In the genomic region with DNA sequence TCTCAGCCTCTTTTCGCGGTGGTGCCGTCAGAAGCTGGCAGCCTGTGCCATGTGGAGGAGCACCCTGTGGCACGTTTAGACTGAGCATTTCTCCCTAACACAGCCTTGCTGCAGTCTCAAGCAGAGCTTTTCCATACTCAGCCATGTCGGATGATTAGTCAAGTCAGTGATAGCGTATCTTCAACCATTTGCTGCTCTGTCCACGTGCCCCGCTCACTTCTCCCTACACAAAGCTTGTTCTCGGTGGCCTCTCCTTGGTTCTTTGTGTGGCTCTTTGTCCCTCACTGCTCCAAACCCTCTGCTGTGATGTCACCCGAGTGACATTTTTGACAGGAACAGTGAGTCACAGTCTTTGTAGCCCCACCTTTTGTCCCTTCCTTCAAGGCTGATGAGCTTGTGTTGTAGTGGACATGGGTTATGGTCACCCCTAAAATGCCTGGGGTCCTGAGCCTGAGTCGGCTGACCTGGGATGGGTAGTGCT, we compare ENCODE assay signal across 11 mouse cellular contexts. TPM values are rescaled to one million over a fixed set of nuclear protein-coding genes. Genes with fewer than 3 reads are reported as not detected.
DNase-seq lines count a peak whose midpoint lies in the region; ATAC-seq and TF ChIP-seq lines count a peak whose summit lies in the region.
"Had no signal": no experiment of that assay in that cellular context is flagged by ENCODE, and none has a peak within 500 bp of the region (broad histone marks: within the 10 kb centered on the region; RNA-seq: fewer than 3 reads in every experiment).

No protein-coding gene starts in this region.

- no peak for TF ChIP-seq CTCF in midbrain, postnatal 0 days (IDR thresholded peaks at IDR 0.05)

- H3K36me3 ChIP-seq in midbrain, embryonic 13.5 days = no peaks in the 10 kb centered on the region
- H3K36me3 ChIP-seq in midbrain, embryonic 10.5 days = no peaks in the 10 kb centered on the region
- H3K36me3 ChIP-seq in forebrain, embryonic 16.5 days (ENCODE audit: control insufficient read depth, insufficient read depth) = no peaks in the 10 kb centered on the region
- no peaks in the 10 kb centered on the region for H3K36me3 ChIP-seq in midbrain, postnatal 0 days (ENCODE audit: insufficient read depth, low read length)
- H3K36me3 ChIP-seq: liver, embryonic 13.5 days had no signal

- no peak overlapping the region for H3K4me3 ChIP-seq in midbrain, embryonic 13.5 days (replicated peaks)
- H3K4me3 ChIP-seq in midbrain, embryonic 10.5 days = no peak overlapping the region
- H3K4me3 ChIP-seq in forebrain, embryonic 16.5 days (replicated peaks; ENCODE audit: low read length) = no peak overlapping the region
- no peak overlapping the region for H3K4me3 ChIP-seq in midbrain, postnatal 0 days (ENCODE audit: low read depth, low read length)
- H3K4me3 ChIP-seq: liver, embryonic 13.5 days had no signal

- peak; percentile 58; the same call in 1 of the 2 replicates for ATAC-seq in midbrain, embryonic 13.5 days
- ATAC-seq in forebrain, embryonic 16.5 days = peak; percentile 68
- no peak for ATAC-seq in midbrain, postnatal 0 days (ENCODE audit: low FRiP score)

- H3K9me3 ChIP-seq in midbrain, embryonic 13.5 days = no peaks in the 10 kb centered on the region
- H3K9me3 ChIP-seq in midbrain, embryonic 10.5 days (replicated peaks) = no peaks in the 10 kb centered on the region
- no peaks in the 10 kb centered on the region for H3K9me3 ChIP-seq in forebrain, embryonic 16.5 days (ENCODE audit: control insufficient read depth, low read length)
- no peaks in the 10 kb centered on the region for H3K9me3 ChIP-seq in midbrain, postnatal 0 days (ENCODE audit: low read length)
- H3K9me3 ChIP-seq: liver, embryonic 13.5 days had no signal

- peaks cover 7% of the 10 kb centered on the region; the same call in 1 of the 2 replicates for H3K4me1 ChIP-seq in midbrain, embryonic 13.5 days (replicated peaks)
- peaks cover 9% of the 10 kb centered on the region; the same call in 1 of the 2 replicates for H3K4me1 ChIP-seq in midbrain, embryonic 10.5 days
- peaks cover 8% of the 10 kb centered on the region for H3K4me1 ChIP-seq in forebrain, embryonic 16.5 days (replicated peaks; ENCODE audit: control insufficient read depth, insufficient read depth, low read length)
- H3K4me1 ChIP-seq in midbrain, postnatal 0 days (ENCODE audit: insufficient read depth, low read length) = no peaks in the 10 kb centered on the region

- peak overlapping the region; percentile 32 for H3K27ac ChIP-seq in midbrain, embryonic 13.5 days
- no peak overlapping the region for H3K27ac ChIP-seq in midbrain, embryonic 10.5 days (replicated peaks)
- peak overlapping the region; percentile 57 for H3K27ac ChIP-seq in forebrain, embryonic 16.5 days (ENCODE audit: low read length)
- H3K27ac ChIP-seq in midbrain, postnatal 0 days (ENCODE audit: low read depth, low read length) = peak overlapping the region; percentile 18; the same call in 1 of the 2 replicates
- H3K27ac ChIP-seq: liver, embryonic 13.5 days had no signal

- 68% methylated on average over 11 of the region's 11 CpGs for whole genome bisulfite sequencing in midbrain, embryonic 13.5 days
- WGBS in midbrain, embryonic 10.5 days = 78% methylated on average over 11 of the region's 11 CpGs
- WGBS in forebrain, embryonic 16.5 days = 49% methylated on average over 11 of the region's 11 CpGs
- WGBS in midbrain, postnatal 0 days = 63% methylated on average over 11 of the region's 11 CpGs

- no peak overlapping the region for H3K4me2 ChIP-seq in midbrain, embryonic 13.5 days (replicated peaks)
- H3K4me2 ChIP-seq in forebrain, embryonic 16.5 days (ENCODE audit: low read length) = peak overlapping the region; percentile 9; the same call in 1 of the 2 replicates
- H3K4me2 ChIP-seq in midbrain, postnatal 0 days (ENCODE audit: low read depth, low read length, poor library complexity, severe bottlenecking) = no peak overlapping the region
- H3K4me2 ChIP-seq: liver, embryonic 13.5 days had no signal

- H3K27me3 ChIP-seq in midbrain, embryonic 13.5 days = no peaks in the 10 kb centered on the region
- H3K27me3 ChIP-seq in midbrain, embryonic 10.5 days (ENCODE audit: low read depth, poor library complexity, severe bottlenecking) = no peaks in the 10 kb centered on the region
- H3K27me3 ChIP-seq in forebrain, embryonic 16.5 days (replicated peaks; ENCODE audit: control insufficient read depth, insufficient read depth, low read length) = no peaks in the 10 kb centered on the region
- no peaks in the 10 kb centered on the region for H3K27me3 ChIP-seq in midbrain, postnatal 0 days (ENCODE audit: insufficient read depth, low read length)
- H3K27me3 ChIP-seq: liver, embryonic 13.5 days had no signal

- peak; percentile 10 for DNase-seq in adrenal gland, adult 8-10 months
- DNase-seq in adrenal gland, postnatal 4 days (ENCODE audit: low spot score in 2 of 2) = no peak
- no peak for DNase-seq in midbrain, embryonic 10.5 days (ENCODE audit: low spot score)
- DNase-seq in midbrain, postnatal 0 days (ENCODE audit: low spot score) = peak; percentile 41
- no peak for DNase-seq in ovary, postnatal 14 days (ENCODE audit: low spot score)
- DNase-seq in layer of hippocampus, adult 9-10 months (ENCODE audit: low spot score) = no peak
- DNase-seq: liver, embryonic 13.5 days; lung, postnatal 36 days; thymus, postnatal 36 days had no signal

- no peak overlapping the region for H3K9ac ChIP-seq in midbrain, embryonic 13.5 days (replicated peaks)
- H3K9ac ChIP-seq in forebrain, embryonic 16.5 days (replicated peaks; ENCODE audit: low read depth, low read length) = no peak overlapping the region; the same call in 1 of the 2 replicates
- H3K9ac ChIP-seq in midbrain, postnatal 0 days (replicated peaks; ENCODE audit: low read length, poor library complexity, severe bottlenecking) = no peak overlapping the region
- H3K9ac ChIP-seq: liver, embryonic 13.5 days had no signal

RNA-seq across cellular contexts. Expression of gene Zdhhc14, which starts 44.8 kb away (rescaled TPM):
- 1 to 10 TPM; 3.9 to 7.1 (median 5.9) TPM for total RNA-seq in adrenal gland, adult 8-10 months (2022)
- 1 to 10 TPM; 7.6 to 8.2 TPM for total RNA-seq in adrenal gland, postnatal 4 days (2021)
- 4.4 and 5.8 TPM in 2 replicates for polyA plus RNA-seq in midbrain, embryonic 13.5 days (2015; fragmentation: Nextera tagmentation; extraction: Ambion mirVana)
- polyA plus RNA-seq in midbrain, embryonic 10.5 days (2016; fragmentation: Nextera tagmentation; extraction: Ambion mirVana) = 0.99 and 1.5 TPM in 2 replicates
- 6.6 and 8.1 TPM in 2 replicates for polyA plus RNA-seq in forebrain, embryonic 16.5 days (2015; fragmentation: Nextera tagmentation; extraction: Ambion mirVana)
- 18.3 and 19.5 TPM in 2 replicates for total RNA-seq in midbrain, postnatal 0 days (2014; rRNA removed)
- polyA plus RNA-seq in midbrain, postnatal 0 days (2015; fragmentation: Nextera tagmentation; extraction: Ambion mirVana) = 8.5 and 9.6 TPM in 2 replicates

Comparison
In these comparisons a context has a peak if more than half of its experiments do, and no peak if none do; other contexts are left out.
1. DNase-seq: peak in adrenal gland, adult 8-10 months (single experiment) and midbrain, postnatal 0 days (single experiment); none in adrenal gland, postnatal 4 days (0 of 2), midbrain, embryonic 10.5 days (single experiment), ovary, postnatal 14 days (single experiment) and layer of hippocampus, adult 9-10 months (single experiment).